Mouse (Mus musculus): ENCODE data around the gene Fam181b. TPM values are rescaled to one million over a fixed set of nuclear protein-coding genes. Genes with fewer than 3 reads are reported as not detected.

Gene Fam181b
- 7.1 and 8.1 TPM in 2 replicates for polyA plus RNA-seq (2014; fragmentation: Nextera tagmentation; extraction: Ambion mirVana)

DNA sequence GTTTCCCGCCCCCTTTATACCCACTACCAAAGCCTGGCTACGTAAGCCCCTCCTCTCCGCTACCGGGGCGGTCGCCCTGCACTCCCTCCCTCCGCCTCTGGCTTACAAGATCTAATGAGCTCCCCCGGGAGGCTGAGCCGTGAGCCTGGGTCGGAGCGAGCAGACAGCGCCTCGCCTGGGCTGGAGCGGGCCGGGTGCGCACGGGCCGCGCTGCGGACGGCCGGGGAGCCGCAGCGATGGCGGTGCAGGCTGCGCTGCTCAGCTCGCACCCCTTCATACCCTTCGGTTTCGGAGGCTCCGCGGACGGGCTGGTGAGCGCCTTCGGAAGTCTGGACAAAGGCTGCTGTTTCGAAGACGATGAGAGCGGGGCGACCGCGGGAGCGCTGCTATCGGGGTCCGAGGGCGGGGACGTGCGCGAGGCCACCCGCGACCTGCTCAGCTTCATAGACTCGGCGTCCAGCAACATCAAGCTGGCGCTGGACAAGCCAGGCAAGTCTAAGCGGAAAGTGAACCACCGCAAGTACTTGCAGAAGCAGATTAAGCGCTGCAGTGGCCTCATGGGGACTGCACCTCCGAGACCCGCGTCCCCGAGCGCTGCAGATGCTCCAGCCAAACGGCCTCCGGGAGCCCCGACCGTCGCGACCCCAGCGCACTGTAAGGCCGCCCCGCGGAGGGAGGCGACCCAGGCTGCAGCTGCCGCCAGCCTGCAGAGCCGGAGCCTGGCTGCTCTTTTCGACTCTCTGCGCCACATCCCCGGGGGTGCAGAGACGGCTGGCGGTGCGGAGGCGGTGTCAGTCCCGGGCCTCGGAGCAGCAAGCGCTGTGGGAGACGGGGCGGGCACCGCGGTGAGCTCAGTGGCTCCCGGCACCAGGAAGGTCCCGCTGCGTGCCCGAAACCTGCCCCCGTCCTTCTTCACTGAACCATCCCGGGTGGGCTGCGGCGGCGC is at the start of gene Fam181b:
Gene Fam181b (plus strand): TSS at position 81 of the 946 bp plus-strand sequence.
- peak; percentile 96 for ATAC-seq (replicated peaks; ENCODE audit: insufficient number of reproducible peaks, low FRiP score, low TSS enrichment, low read depth)
- Histone ChIP-seq H3K36me3 (replicated peaks; ENCODE audit: control insufficient read depth, insufficient read depth, low read depth, low read length) (no peaks in the 10 kb centered on the region), H3K4me3 (ENCODE audit: low read depth, low read length) (peak within 1 kb of the TSS; percentile 65), H3K27ac (replicated peaks; ENCODE audit: low read depth, low read length) (peak within 1 kb of the TSS; percentile 47), H3K27me3 (ENCODE audit: control insufficient read depth, insufficient read depth, low read length) (no peaks in the 10 kb centered on the region), H3K4me1 (ENCODE audit: control insufficient read depth, insufficient read depth, low read length) (no peaks in the 10 kb centered on the region), H3K4me2 (ENCODE audit: low read depth, low read length) (peak within 1 kb of the TSS; percentile 71), H3K9me3 (replicated peaks; ENCODE audit: control insufficient read depth, low read length) (no peaks in the 10 kb centered on the region), H3K9ac (replicated peaks; ENCODE audit: low read length) (peak within 1 kb of the TSS; percentile 70)
- peak; percentile 92 for DNase-seq (ENCODE audit: low spot score)
- under 1% methylated on average over 96 of the region's 96 CpGs for WGBS

DNA sequence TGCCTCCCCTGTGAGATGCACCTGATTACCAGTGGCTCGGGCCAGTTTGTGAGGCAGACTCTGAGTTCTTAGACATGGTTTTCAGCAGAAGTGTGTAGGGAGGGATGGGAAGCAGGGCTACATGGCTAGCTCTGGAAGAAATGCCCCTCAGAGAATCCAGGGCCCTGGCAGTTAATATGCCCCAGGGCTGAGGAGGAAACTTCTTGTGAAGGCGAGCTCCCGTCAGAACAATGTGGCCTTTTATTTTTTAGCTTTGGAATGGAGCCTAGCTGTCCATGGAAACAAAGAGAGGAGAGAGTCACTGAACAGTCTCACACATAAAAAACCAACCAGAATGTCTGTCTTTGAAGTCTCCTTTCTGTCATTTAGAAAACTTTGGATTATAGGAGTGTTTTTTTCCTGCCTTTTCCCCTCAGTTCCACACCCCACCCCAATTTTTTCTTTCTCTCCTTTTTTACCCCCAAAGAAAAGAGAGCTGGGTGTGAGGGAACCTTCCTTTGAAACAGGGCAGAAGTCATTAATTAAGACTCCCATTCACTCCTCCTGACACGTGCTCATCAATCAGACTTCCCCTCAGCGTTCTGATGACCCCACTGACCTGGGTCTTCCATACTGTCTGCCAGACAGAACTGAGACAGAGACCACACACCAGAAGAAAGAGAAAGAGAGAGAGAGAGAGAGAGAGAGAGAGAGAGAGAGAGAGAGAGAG is 41.7 kb upstream of the Fam181b start:
- no peaks in the 10 kb centered on the region for H3K4me1 ChIP-seq (ENCODE audit: control insufficient read depth, insufficient read depth, low read length)
- H3K36me3 ChIP-seq (replicated peaks; ENCODE audit: control insufficient read depth, insufficient read depth, low read depth, low read length), result no peaks in the 10 kb centered on the region
- no peak overlapping the region for H3K9ac ChIP-seq (replicated peaks; ENCODE audit: low read length)
- H3K27me3 ChIP-seq (ENCODE audit: control insufficient read depth, insufficient read depth, low read length), result no peaks in the 10 kb centered on the region
- ATAC-seq (replicated peaks; ENCODE audit: insufficient number of reproducible peaks, low FRiP score, low TSS enrichment, low read depth) (no peak), DNase-seq (ENCODE audit: low spot score) (no peak)
- H3K4me3 ChIP-seq (ENCODE audit: low read depth, low read length), result no peak overlapping the region
- H3K9me3 ChIP-seq (replicated peaks; ENCODE audit: control insufficient read depth, low read length), result no peaks in the 10 kb centered on the region
- H3K4me2 ChIP-seq (ENCODE audit: low read depth, low read length), result no peak overlapping the region
- 11% methylated on average over 5 of the region's 5 CpGs for WGBS
- H3K27ac ChIP-seq (replicated peaks; ENCODE audit: low read depth, low read length), result no peak overlapping the region

DNA sequence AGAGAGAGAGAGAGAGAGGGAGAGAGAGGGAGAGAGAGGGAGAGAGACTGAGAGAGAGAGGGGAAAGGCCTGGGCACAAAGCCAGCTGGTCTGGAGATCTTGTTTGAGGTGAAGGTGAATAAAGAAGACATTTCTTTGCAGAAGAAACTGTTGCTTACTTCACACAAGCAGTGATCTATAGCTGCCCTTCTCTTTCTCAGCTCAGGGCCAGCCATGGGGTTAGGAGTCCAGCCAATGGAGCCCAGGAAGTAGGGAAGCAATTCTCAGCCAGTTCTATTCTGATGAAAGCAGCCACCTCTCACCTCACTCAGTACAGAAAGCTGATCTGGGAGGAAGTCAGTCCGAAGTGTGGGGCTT is 41.2 kb upstream of the Fam181b start:
- H3K4me3 ChIP-seq (ENCODE audit: low read depth, low read length), result no peak overlapping the region
- DNase-seq (ENCODE audit: low spot score), result no peak
- ATAC-seq (replicated peaks; ENCODE audit: insufficient number of reproducible peaks, low FRiP score, low TSS enrichment, low read depth), result no peak
- H3K27ac ChIP-seq (replicated peaks; ENCODE audit: low read depth, low read length), result no peak overlapping the region
- no peaks in the 10 kb centered on the region for H3K36me3 ChIP-seq (replicated peaks; ENCODE audit: control insufficient read depth, insufficient read depth, low read depth, low read length)
- no peak overlapping the region for H3K9ac ChIP-seq (replicated peaks; ENCODE audit: low read length)
- H3K27me3 ChIP-seq (ENCODE audit: control insufficient read depth, insufficient read depth, low read length), result no peaks in the 10 kb centered on the region
- H3K9me3 ChIP-seq (replicated peaks; ENCODE audit: control insufficient read depth, low read length), result no peaks in the 10 kb centered on the region
- no peak overlapping the region for H3K4me2 ChIP-seq (ENCODE audit: low read depth, low read length)
- H3K4me1 ChIP-seq (ENCODE audit: control insufficient read depth, insufficient read depth, low read length), result no peaks in the 10 kb centered on the region
- WGBS, result 19% methylated on average over 1 of the region's 1 CpGs

DNA sequence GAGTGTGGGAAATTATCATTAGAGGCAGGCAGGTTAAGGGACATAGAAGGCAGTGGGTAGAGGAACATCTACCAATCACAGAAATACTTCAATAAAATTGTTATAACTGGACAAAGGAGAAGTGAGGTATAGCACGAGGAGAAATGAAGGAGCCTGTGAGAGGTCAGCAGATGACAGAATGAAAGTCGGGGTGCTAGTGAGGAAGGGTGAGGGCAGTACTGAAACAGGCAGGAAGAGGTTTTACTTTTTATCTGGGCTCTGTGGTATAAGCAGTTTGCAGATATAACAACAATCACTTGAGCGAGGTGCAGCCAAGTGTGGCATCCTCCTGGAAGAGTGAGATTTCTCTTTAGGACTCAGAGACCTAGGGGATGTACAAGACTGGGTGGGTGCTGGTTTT is 40.1 kb upstream of the Fam181b start:
- no peak overlapping the region for H3K9ac ChIP-seq (replicated peaks; ENCODE audit: low read length)
- no peak overlapping the region for H3K4me3 ChIP-seq (ENCODE audit: low read depth, low read length)
- DNase-seq (ENCODE audit: low spot score) (no peak), ATAC-seq (replicated peaks; ENCODE audit: insufficient number of reproducible peaks, low FRiP score, low TSS enrichment, low read depth) (no peak)
- no peaks in the 10 kb centered on the region for H3K9me3 ChIP-seq (replicated peaks; ENCODE audit: control insufficient read depth, low read length)
- no peaks in the 10 kb centered on the region for H3K36me3 ChIP-seq (replicated peaks; ENCODE audit: control insufficient read depth, insufficient read depth, low read depth, low read length)
- H3K4me1 ChIP-seq (ENCODE audit: control insufficient read depth, insufficient read depth, low read length), result no peaks in the 10 kb centered on the region
- H3K27me3 ChIP-seq (ENCODE audit: control insufficient read depth, insufficient read depth, low read length), result no peaks in the 10 kb centered on the region
- WGBS, result 82% methylated on average over 3 of the region's 3 CpGs
- no peak overlapping the region for H3K27ac ChIP-seq (replicated peaks; ENCODE audit: low read depth, low read length)
- no peak overlapping the region for H3K4me2 ChIP-seq (ENCODE audit: low read depth, low read length)

DNA sequence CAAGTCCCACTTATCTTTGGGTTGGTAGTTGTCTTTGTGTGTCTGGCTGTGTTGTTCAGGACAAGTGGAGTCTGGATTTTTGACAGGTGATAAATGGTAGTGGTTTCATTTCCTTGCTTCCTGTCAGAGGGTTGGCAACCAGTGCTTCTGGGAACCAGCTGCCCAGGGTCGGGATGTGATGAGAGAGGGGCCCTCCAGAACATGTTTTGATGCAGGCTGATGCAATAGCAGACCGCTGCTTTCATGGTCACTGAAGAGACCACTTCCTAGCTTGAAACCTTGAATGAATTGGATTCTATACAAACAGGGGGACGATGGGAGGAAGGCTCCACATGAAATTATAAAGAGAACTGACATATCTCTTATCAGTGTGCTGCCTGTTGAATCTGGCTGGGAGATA is 35.3 kb upstream of the Fam181b start:
- no peaks in the 10 kb centered on the region for H3K36me3 ChIP-seq (replicated peaks; ENCODE audit: control insufficient read depth, insufficient read depth, low read depth, low read length)
- H3K4me2 ChIP-seq (ENCODE audit: low read depth, low read length), result no peak overlapping the region
- DNase-seq (ENCODE audit: low spot score) (no peak), ATAC-seq (replicated peaks; ENCODE audit: insufficient number of reproducible peaks, low FRiP score, low TSS enrichment, low read depth) (no peak)
- H3K27ac ChIP-seq (replicated peaks; ENCODE audit: low read depth, low read length), result no peak overlapping the region
- H3K4me3 ChIP-seq (ENCODE audit: low read depth, low read length), result no peak overlapping the region
- H3K27me3 ChIP-seq (ENCODE audit: control insufficient read depth, insufficient read depth, low read length), result no peaks in the 10 kb centered on the region
- no peaks in the 10 kb centered on the region for H3K9me3 ChIP-seq (replicated peaks; ENCODE audit: control insufficient read depth, low read length)
- H3K4me1 ChIP-seq (ENCODE audit: control insufficient read depth, insufficient read depth, low read length), result no peaks in the 10 kb centered on the region
- H3K9ac ChIP-seq (replicated peaks; ENCODE audit: low read length), result no peak overlapping the region
- WGBS, result 68% methylated on average over 3 of the region's 3 CpGs

DNA sequence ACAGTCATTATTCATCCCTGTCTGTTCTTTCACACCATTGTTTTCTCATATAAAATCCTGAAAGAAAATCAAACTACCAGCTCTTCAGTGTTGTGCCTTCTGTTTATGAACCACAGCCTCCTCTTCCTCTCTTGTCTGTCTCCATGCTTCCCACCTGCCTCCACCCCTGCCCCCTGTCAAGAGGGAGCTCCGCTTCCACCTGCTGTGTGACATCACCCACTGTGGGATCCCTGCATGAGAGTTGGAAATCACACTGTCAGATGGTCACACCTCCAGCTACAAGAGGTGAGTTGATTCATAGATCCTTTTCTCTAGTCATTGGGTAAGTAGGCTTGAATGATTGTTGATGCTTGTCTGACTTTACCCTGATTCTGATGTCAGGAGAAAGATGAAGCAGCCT is 34.9 kb upstream of the Fam181b start:
- no peak overlapping the region for H3K27ac ChIP-seq (replicated peaks; ENCODE audit: low read depth, low read length)
- no peak overlapping the region for H3K9ac ChIP-seq (replicated peaks; ENCODE audit: low read length)
- 86% methylated on average over 1 of the region's 1 CpGs for WGBS
- no peak overlapping the region for H3K4me3 ChIP-seq (ENCODE audit: low read depth, low read length)
- H3K4me2 ChIP-seq (ENCODE audit: low read depth, low read length), result no peak overlapping the region
- no peaks in the 10 kb centered on the region for H3K36me3 ChIP-seq (replicated peaks; ENCODE audit: control insufficient read depth, insufficient read depth, low read depth, low read length)
- no peaks in the 10 kb centered on the region for H3K9me3 ChIP-seq (replicated peaks; ENCODE audit: control insufficient read depth, low read length)
- no peak for DNase-seq (ENCODE audit: low spot score)
- no peak for ATAC-seq (replicated peaks; ENCODE audit: insufficient number of reproducible peaks, low FRiP score, low TSS enrichment, low read depth)
- no peaks in the 10 kb centered on the region for H3K4me1 ChIP-seq (ENCODE audit: control insufficient read depth, insufficient read depth, low read length)
- H3K27me3 ChIP-seq (ENCODE audit: control insufficient read depth, insufficient read depth, low read length), result no peaks in the 10 kb centered on the region

DNA sequence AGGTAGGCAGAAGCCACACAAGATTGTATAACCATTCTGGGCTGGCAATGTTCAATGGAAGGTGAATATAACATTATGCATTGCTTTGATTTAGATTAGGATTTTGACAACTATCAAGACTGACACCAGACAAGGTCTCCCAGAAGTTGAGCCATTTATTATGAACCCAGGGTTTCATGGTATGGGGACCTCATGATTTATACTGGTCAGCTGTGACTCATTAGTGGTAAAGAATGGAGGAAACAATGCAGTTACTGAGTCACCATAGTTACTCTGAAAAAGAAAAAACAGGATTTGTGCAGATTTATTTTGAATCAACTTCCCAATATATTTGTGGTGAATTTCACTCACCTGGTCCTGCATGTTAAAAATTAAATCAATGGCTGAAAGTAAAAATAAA is 18.8 kb upstream of the Fam181b start:
- Histone ChIP-seq H3K27ac (replicated peaks; ENCODE audit: low read depth, low read length) (no peak overlapping the region), H3K27me3 (ENCODE audit: control insufficient read depth, insufficient read depth, low read length) (no peaks in the 10 kb centered on the region), H3K4me2 (ENCODE audit: low read depth, low read length) (no peak overlapping the region), H3K36me3 (replicated peaks; ENCODE audit: control insufficient read depth, insufficient read depth, low read depth, low read length) (no peaks in the 10 kb centered on the region), H3K9me3 (replicated peaks; ENCODE audit: control insufficient read depth, low read length) (no peaks in the 10 kb centered on the region), H3K4me1 (ENCODE audit: control insufficient read depth, insufficient read depth, low read length) (no peaks in the 10 kb centered on the region), H3K9ac (replicated peaks; ENCODE audit: low read length) (no peak overlapping the region), H3K4me3 (ENCODE audit: low read depth, low read length) (no peak overlapping the region)
- DNase-seq (ENCODE audit: low spot score), result no peak
- no peak for ATAC-seq (replicated peaks; ENCODE audit: insufficient number of reproducible peaks, low FRiP score, low TSS enrichment, low read depth)

DNA sequence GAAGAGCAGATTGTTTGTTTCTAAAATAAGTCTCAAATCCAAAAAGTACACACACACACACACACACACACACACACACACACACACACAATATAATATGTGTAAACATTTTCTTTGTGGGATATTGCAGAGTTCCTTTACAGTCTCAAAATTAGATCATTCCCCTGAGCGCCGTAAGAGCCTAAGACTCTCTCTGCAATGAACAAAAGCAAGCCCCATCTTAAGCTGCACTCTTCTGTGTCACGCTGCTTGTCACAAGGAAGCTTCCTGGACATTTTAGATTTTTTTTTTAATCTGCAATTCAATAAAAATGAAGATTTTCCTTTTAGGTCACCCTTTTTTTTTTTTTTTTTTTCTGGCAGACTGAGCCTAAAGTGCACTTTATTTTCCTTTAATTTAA is 17.9 kb upstream of the Fam181b start:
- H3K4me2 ChIP-seq (ENCODE audit: low read depth, low read length), result no peak overlapping the region
- ATAC-seq (replicated peaks; ENCODE audit: insufficient number of reproducible peaks, low FRiP score, low TSS enrichment, low read depth) (peak; percentile 67), DNase-seq (ENCODE audit: low spot score) (no peak)
- WGBS, result 53% methylated on average over 3 of the region's 3 CpGs
- no peaks in the 10 kb centered on the region for H3K27me3 ChIP-seq (ENCODE audit: control insufficient read depth, insufficient read depth, low read length)
- H3K4me1 ChIP-seq (ENCODE audit: control insufficient read depth, insufficient read depth, low read length), result no peaks in the 10 kb centered on the region
- H3K4me3 ChIP-seq (ENCODE audit: low read depth, low read length), result no peak overlapping the region
- no peak overlapping the region for H3K9ac ChIP-seq (replicated peaks; ENCODE audit: low read length)
- no peaks in the 10 kb centered on the region for H3K9me3 ChIP-seq (replicated peaks; ENCODE audit: control insufficient read depth, low read length)
- no peak overlapping the region for H3K27ac ChIP-seq (replicated peaks; ENCODE audit: low read depth, low read length)
- H3K36me3 ChIP-seq (replicated peaks; ENCODE audit: control insufficient read depth, insufficient read depth, low read depth, low read length), result no peaks in the 10 kb centered on the region

Measured in embryonic facial prominence, embryonic 11.5 days (tissue).